8 mouse cellular contexts compared by ENCODE assay signal in the genomic region with DNA sequence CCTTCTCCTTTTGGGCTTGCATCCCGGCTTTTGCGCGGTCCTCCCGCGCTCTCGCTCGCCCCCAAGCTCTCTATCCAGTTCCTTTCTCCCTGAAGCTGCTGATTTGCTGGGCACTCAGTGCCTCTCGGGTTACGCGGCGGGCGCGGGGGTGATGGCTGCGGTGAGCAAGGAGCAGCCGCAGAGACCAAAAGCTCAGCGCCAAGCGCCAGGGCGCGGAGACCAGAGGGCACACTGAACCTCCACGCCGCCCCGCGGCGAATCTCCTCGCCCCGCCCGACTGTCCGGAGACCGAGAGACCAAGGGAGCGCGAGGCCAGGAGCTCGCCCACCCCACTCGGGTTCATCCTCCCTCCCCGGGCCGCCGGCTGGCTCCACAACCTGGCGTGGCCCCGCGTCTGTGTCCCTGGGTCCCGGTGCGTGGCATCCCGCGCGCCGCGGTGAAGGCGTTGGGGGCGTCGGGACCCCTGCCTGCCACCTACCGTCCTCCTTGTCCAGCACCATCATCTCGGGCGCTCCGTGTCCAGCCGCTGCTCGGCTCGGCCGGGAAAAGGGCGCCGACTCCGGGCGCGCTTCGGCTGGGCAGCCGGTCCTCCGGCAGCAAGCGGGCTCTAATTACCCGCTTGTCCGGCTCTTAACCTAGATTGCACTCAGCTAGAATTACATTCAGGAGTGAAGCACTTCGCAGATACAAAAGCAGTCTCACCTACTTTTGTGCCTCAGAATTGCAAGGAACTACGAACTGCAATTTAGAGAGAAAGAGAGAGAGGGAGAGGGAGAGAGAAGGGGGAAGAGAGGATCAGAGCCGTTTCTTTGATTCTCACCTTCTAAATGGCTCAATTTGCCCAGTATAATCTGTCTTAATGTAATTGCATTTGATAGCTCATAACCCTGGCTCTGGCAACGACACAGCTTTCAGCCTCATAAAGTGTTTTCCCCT. TPM values are rescaled to one million over a fixed set of nuclear protein-coding genes. Genes with fewer than 3 reads are reported as not detected.
A peak's percentile ranks its signal among the peaks of the same experiment; 100 is the strongest.
DNase-seq lines count a peak whose midpoint lies in the region; ATAC-seq lines count a peak whose summit lies in the region.

No protein-coding gene starts in this region.

- H3K27ac ChIP-seq in forebrain, embryonic 15.5 days (replicated peaks), result peak overlapping the region; percentile 84
- H3K27ac ChIP-seq in intestine, embryonic 16.5 days (ENCODE audit: low read length), result no peak overlapping the region
- peak overlapping the region; percentile 84 for H3K27ac ChIP-seq in midbrain, embryonic 11.5 days (ENCODE audit: low read depth, low read length)

- H3K9me3 ChIP-seq in forebrain, embryonic 15.5 days, result no peaks in the 10 kb centered on the region
- no peaks in the 10 kb centered on the region for H3K9me3 ChIP-seq in intestine, embryonic 16.5 days (ENCODE audit: control insufficient read depth, low read length)
- no peaks in the 10 kb centered on the region for H3K9me3 ChIP-seq in midbrain, embryonic 11.5 days (ENCODE audit: control insufficient read depth, low read length)

- DNase-seq in ovary, postnatal 36 days (ENCODE audit: low spot score), result peak; percentile 40
- DNase-seq in ovary, postnatal 14 days (ENCODE audit: low spot score), result no peak
- DNase-seq in cerebellum, adult 8-10 months, result peak; percentile 74
- peak; percentile 96 for DNase-seq in midbrain, embryonic 11.5 days (ENCODE audit: low spot score, missing footprints)

- H3K4me3 ChIP-seq in forebrain, embryonic 15.5 days, result peak overlapping the region; percentile 60
- H3K4me3 ChIP-seq in intestine, embryonic 16.5 days (ENCODE audit: low read length), result peak overlapping the region; percentile 55
- H3K4me3 ChIP-seq in midbrain, embryonic 11.5 days (ENCODE audit: low read depth, low read length), result peak overlapping the region; percentile 72

- peak overlapping the region; percentile 75 for H3K9ac ChIP-seq in forebrain, embryonic 15.5 days (replicated peaks)
- H3K9ac ChIP-seq in intestine, embryonic 16.5 days (ENCODE audit: low read depth, low read length), result peak overlapping the region; percentile 50
- peak overlapping the region; percentile 90 for H3K9ac ChIP-seq in midbrain, embryonic 11.5 days (ENCODE audit: low read length)

- peak; percentile 3; the same call in 1 of the 2 replicates for ATAC-seq in forebrain, embryonic 15.5 days (replicated peaks)
- peak; percentile 26 for ATAC-seq in intestine, embryonic 16.5 days
- ATAC-seq in midbrain, embryonic 11.5 days (ENCODE audit: low FRiP score), result peak; percentile 58
- ATAC-seq in megakaryocyte-erythroid progenitor cell, adult 5-6 weeks (replicated peaks; ENCODE audit: low FRiP score, low TSS enrichment, poor library complexity, severe bottlenecking), result no peak
- ATAC-seq in inflammation-experienced regulatory T-cells, adult 6 months, result no peak

- no peaks in the 10 kb centered on the region for H3K36me3 ChIP-seq in forebrain, embryonic 15.5 days
- no peaks in the 10 kb centered on the region for H3K36me3 ChIP-seq in intestine, embryonic 16.5 days (ENCODE audit: control insufficient read depth, insufficient read depth, low read length)
- no peaks in the 10 kb centered on the region for H3K36me3 ChIP-seq in midbrain, embryonic 11.5 days (ENCODE audit: control insufficient read depth, insufficient read depth, low read length)

- under 1% methylated on average over 71 of the region's 72 CpGs for WGBS in forebrain, embryonic 15.5 days
- WGBS in intestine, embryonic 16.5 days, result 1% methylated on average over 67 of the region's 72 CpGs
- WGBS in midbrain, embryonic 11.5 days, result 1% methylated on average over 68 of the region's 72 CpGs

- H3K27me3 ChIP-seq in forebrain, embryonic 15.5 days, result no peaks in the 10 kb centered on the region
- H3K27me3 ChIP-seq in intestine, embryonic 16.5 days (replicated peaks; ENCODE audit: control insufficient read depth, insufficient read depth, low read length), result peaks cover 45% of the 10 kb centered on the region
- H3K27me3 ChIP-seq in midbrain, embryonic 11.5 days (ENCODE audit: control insufficient read depth, insufficient read depth, low read length), result peaks cover 5% of the 10 kb centered on the region

- peaks cover 85% of the 10 kb centered on the region for H3K4me1 ChIP-seq in forebrain, embryonic 15.5 days
- H3K4me1 ChIP-seq in intestine, embryonic 16.5 days (ENCODE audit: control insufficient read depth, insufficient read depth, low read length), result peaks cover 14% of the 10 kb centered on the region
- H3K4me1 ChIP-seq in midbrain, embryonic 11.5 days (ENCODE audit: control insufficient read depth, insufficient read depth, low read length), result peaks cover 50% of the 10 kb centered on the region

- H3K4me2 ChIP-seq in forebrain, embryonic 15.5 days (replicated peaks), result peak overlapping the region; percentile 86
- peak overlapping the region; percentile 99 for H3K4me2 ChIP-seq in intestine, embryonic 16.5 days (ENCODE audit: low read depth, low read length)
- H3K4me2 ChIP-seq in midbrain, embryonic 11.5 days, result peak overlapping the region; percentile 97

RNA-seq across cellular contexts. Expression of a gene that starts 5.2 kb away (rescaled TPM):
- polyA plus RNA-seq in forebrain, embryonic 15.5 days (2015; fragmentation: Nextera tagmentation; extraction: Ambion mirVana), result 102 and 134 TPM in 2 replicates
- 1.7 and 2.6 TPM in 2 replicates for polyA plus RNA-seq in intestine, embryonic 16.5 days (2015; fragmentation: Nextera tagmentation; extraction: Ambion mirVana)
- polyA plus RNA-seq in midbrain, embryonic 11.5 days (2014; fragmentation: Nextera tagmentation; extraction: Ambion mirVana), result 117 and 124 TPM in 2 replicates
- total RNA-seq in megakaryocyte-erythroid progenitor cell, adult 5-6 weeks (2014; fragmentation: Nextera tagmentation), result not detected in 2 replicates
- not detected in 2 replicates for total RNA-seq in megakaryocyte-erythroid progenitor cell, adult 5-6 weeks (2017)
- polyA plus RNA-seq in inflammation-experienced regulatory T-cells, adult 6 months (2017; shearing (Covaris generic)), result not detected

Comparison
In these comparisons a context has a peak if more than half of its experiments do, and no peak if none do; other contexts are left out.
1. ATAC-seq: peak in forebrain, embryonic 15.5 days (single experiment), intestine, embryonic 16.5 days (single experiment) and midbrain, embryonic 11.5 days (single experiment); none in megakaryocyte-erythroid progenitor cell, adult 5-6 weeks (single experiment) and inflammation-experienced regulatory T-cells, adult 6 months (single experiment).
2. RNA of a gene that starts 5.2 kb away (polyA plus RNA-seq): 117 to 124 TPM in midbrain, embryonic 11.5 days and 102 to 134 TPM in forebrain, embryonic 15.5 days; 1.7 to 2.6 TPM in intestine, embryonic 16.5 days and not detected in inflammation-experienced regulatory T-cells, adult 6 months; every median in the first group is over 10 times any median in the second.
3. Peak in every context shown above with its lines, with median percentiles within 50 percentile points of each other: H3K4me2 ChIP-seq, H3K4me3 ChIP-seq and H3K9ac ChIP-seq.